Mouse (Mus musculus): ENCODE measurements at regions not wholly inside any gene's neighbourhood (a gene's known extent, or its start where the extent isn't known, plus 50 kb on each side); places are given as distances from the start of the nearest gene placed in this dataset.

GRCm38 (mm10) chr13:46350075-46350747 lies 68.0 kb upstream of the Rbm24 start:
- DNase-seq (ENCODE audit: low spot score in 2 of 2) = peak; percentile 48 to 64

- DNase-seq (ENCODE audit: low spot score in 2 of 2) = no peak
Observed at GRCm38 (mm10) chr13:46355306-46355705, 62.9 kb upstream of the Rbm24 start.

GRCm38 (mm10) chr13:46355975-46356374 lies 62.3 kb upstream of the Rbm24 start:
- DNase-seq (ENCODE audit: low spot score in 2 of 2) = no peak

GRCm38 (mm10) chr13:46357037-46357436 lies 61.2 kb upstream of the Rbm24 start:
- DNase-seq (ENCODE audit: low spot score in 2 of 2) = no peak

- no peak for DNase-seq (ENCODE audit: low spot score in 2 of 2)
Observed at GRCm38 (mm10) chr13:46360495-46361120, 57.6 kb upstream of the Rbm24 start.

GRCm38 (mm10) chr13:46363456-46364201 lies 54.6 kb upstream of the Rbm24 start:
- DNase-seq (ENCODE audit: low spot score in 2 of 2) = no peak

GRCm38 (mm10) chr13:46364202-46364912 lies 53.9 kb upstream of the Rbm24 start:
- no peak for DNase-seq (ENCODE audit: low spot score in 2 of 2)

GRCm38 (mm10) chr13:46365292-46365691 lies 52.9 kb upstream of the Rbm24 start:
- no peak for DNase-seq (ENCODE audit: low spot score in 2 of 2)

Data from frontal cortex, postnatal 10 days (tissue).